Mouse (Mus musculus) liver, embryonic 11.5 days (tissue): ENCODE measurements at regions not wholly inside any gene's neighbourhood (a gene's known extent, or its start where the extent isn't known, plus 50 kb on each side); places are given as distances from the start of the nearest gene placed in this dataset.
A peak's percentile ranks its signal among the peaks of the same experiment; 100 is the strongest.
"Not testable (repeated sequence)": the region's sequence is repeated elsewhere in the genome, so short reads cannot be mapped to it uniquely, and the experiment has no call there.

Source experiments
- ATAC-seq: fragments of 200-750 bp; cut with Nextera tagmentation; replicated peaks from 2 replicates; pipeline ENCODE4 v1.8.0; 2017; ENCODE audit warnings: moderate number of reproducible peaks, mild to moderate bottlenecking, moderate TSS enrichment, moderate library complexity; ENCODE audit not compliant: low FRiP score
- DNase-seq: peaks from one replicate; pipeline ENCODE4 v3.0.0-alpha.2; 2017; ENCODE audit warnings: low spot score
- H3K27ac ChIP-seq: fragments of 300-500 bp; sonication (generic); 2 replicates; pipeline ENCODE4 v1.5.1; 2014; ENCODE audit warnings: mild to moderate bottlenecking, low read depth, low read length, control low read depth
- H3K27me3 ChIP-seq: fragments of 300-500 bp; sonication (generic); replicated peaks from 2 replicates; pipeline ENCODE4 v1.6.1; 2014; ENCODE audit warnings: low read length, mixed read lengths; ENCODE audit not compliant: control insufficient read depth, insufficient read depth
- H3K36me3 ChIP-seq: fragments of 300-500 bp; sonication (generic); 2 replicates; pipeline ENCODE4 v1.6.1; 2014; ENCODE audit warnings: mild to moderate bottlenecking, low read length, moderate library complexity, mixed read lengths; ENCODE audit not compliant: control insufficient read depth, insufficient read depth
- H3K4me1 ChIP-seq: fragments of 300-500 bp; sonication (generic); replicated peaks from 2 replicates; pipeline ENCODE4 v1.6.1; 2014; ENCODE audit warnings: low read length, mixed read lengths; ENCODE audit not compliant: control insufficient read depth, insufficient read depth
- H3K4me2 ChIP-seq: fragments of 300-500 bp; sonication (generic); 2 replicates; pipeline ENCODE4 v1.6.1; 2014; ENCODE audit warnings: mild to moderate bottlenecking, control low read depth, moderate library complexity
- H3K4me3 ChIP-seq: fragments of 300-500 bp; sonication (generic); 2 replicates; pipeline ENCODE4 v1.5.1; 2014; ENCODE audit warnings: low read depth, low read length, control low read depth
- H3K9ac ChIP-seq: fragments of 300-500 bp; sonication (generic); 2 replicates; pipeline ENCODE4 v1.6.1; 2014; ENCODE audit warnings: low read depth, low read length, control low read depth
- H3K9me3 ChIP-seq: fragments of 300-500 bp; sonication (generic); 2 replicates; pipeline ENCODE4 v1.6.1; 2016; ENCODE audit warnings: low read length, inconsistent platforms, mixed read lengths; ENCODE audit not compliant: control insufficient read depth
- WGBS: fragments of 180-500 bp; shearing (Covaris S2); extraction: QIAGEN DNeasy Blood & Tissue Kit; methylation state at CpG from one replicate; pipeline ENCODE4 v1.1.7; 2014; 5-methylcytosine and 5-hydroxymethylcytosine counted together

GRCm38 (mm10) chr3:128380579-128380978 is 484.5 kb upstream of the Fam241a start:
- ATAC-seq = no peak
- H3K4me2 ChIP-seq = no peak overlapping the region
- H3K4me1 ChIP-seq = no peaks in the 10 kb centered on the region
- no peak overlapping the region for H3K4me3 ChIP-seq
- H3K36me3 ChIP-seq = no peaks in the 10 kb centered on the region
- H3K27me3 ChIP-seq = no peaks in the 10 kb centered on the region
- H3K9me3 ChIP-seq = no peaks in the 10 kb centered on the region
- 87% methylated on average over 4 of the region's 4 CpGs for WGBS
- no peak overlapping the region for H3K27ac ChIP-seq
- H3K9ac ChIP-seq = no peak overlapping the region
- no peak for DNase-seq

- H3K27me3 ChIP-seq = no peaks in the 10 kb centered on the region
- H3K4me1 ChIP-seq = no peaks in the 10 kb centered on the region
- WGBS = 59% methylated on average over 5 of the region's 5 CpGs
- H3K9ac ChIP-seq = no peak overlapping the region
- H3K27ac ChIP-seq = no peak overlapping the region
- H3K4me3 ChIP-seq = no peak overlapping the region
- ATAC-seq = no peak
- H3K9me3 ChIP-seq = no peaks in the 10 kb centered on the region
- no peak for DNase-seq
- no peak overlapping the region for H3K4me2 ChIP-seq
- no peaks in the 10 kb centered on the region for H3K36me3 ChIP-seq
These were observed 473.5 kb upstream of the Fam241a start for GRCm38 (mm10) chr3:128369521-128370127.

GRCm38 (mm10) chr3:128362310-128362709 is 466.2 kb upstream of the Fam241a start:
- Histone ChIP-seq H3K4me1 (no peaks in the 10 kb centered on the region), H3K27me3 (no peaks in the 10 kb centered on the region), H3K27ac (no peak overlapping the region), H3K4me2 (no peak overlapping the region), H3K4me3 (no peak overlapping the region), H3K9me3 (no peaks in the 10 kb centered on the region), H3K9ac (no peak overlapping the region), H3K36me3 (no peaks in the 10 kb centered on the region)
- DNase-seq = no peak
- 78% methylated on average over 2 of the region's 2 CpGs for WGBS
- ATAC-seq = no peak

GRCm38 (mm10) chr3:128349123-128349522 is 453.0 kb upstream of the Fam241a start:
- not testable (repeated sequence) for H3K4me3 ChIP-seq, H3K9ac ChIP-seq, DNase-seq, H3K36me3 ChIP-seq, H3K27me3 ChIP-seq, H3K9me3 ChIP-seq, H3K4me1 ChIP-seq, H3K4me2 ChIP-seq, H3K27ac ChIP-seq, ATAC-seq
- WGBS = 16% methylated on average over 2 of the region's 2 CpGs

GRCm38 (mm10) chr3:128347782-128348574 is 451.9 kb upstream of the Fam241a start:
- H3K9me3 ChIP-seq = no peaks in the 10 kb centered on the region
- no peak overlapping the region for H3K4me3 ChIP-seq
- no peak overlapping the region for H3K4me2 ChIP-seq
- ATAC-seq (no peak), DNase-seq (no peak)
- no peaks in the 10 kb centered on the region for H3K4me1 ChIP-seq
- no peaks in the 10 kb centered on the region for H3K36me3 ChIP-seq
- no peaks in the 10 kb centered on the region for H3K27me3 ChIP-seq
- WGBS = 63% methylated on average over 8 of the region's 8 CpGs
- H3K27ac ChIP-seq = no peak overlapping the region
- H3K9ac ChIP-seq = no peak overlapping the region

GRCm38 (mm10) chr3:128337508-128337907 is 441.4 kb upstream of the Fam241a start:
- no peaks in the 10 kb centered on the region for H3K36me3 ChIP-seq
- no peaks in the 10 kb centered on the region for H3K27me3 ChIP-seq
- 50% methylated on average over 2 of the region's 2 CpGs for WGBS
- no peak overlapping the region for H3K9ac ChIP-seq
- DNase-seq (no peak), ATAC-seq (no peak; the same call in 1 of the 2 replicates)
- H3K4me1 ChIP-seq = no peaks in the 10 kb centered on the region
- H3K4me3 ChIP-seq = no peak overlapping the region
- H3K9me3 ChIP-seq = no peaks in the 10 kb centered on the region
- no peak overlapping the region for H3K27ac ChIP-seq
- no peak overlapping the region for H3K4me2 ChIP-seq

GRCm38 (mm10) chr3:128337031-128337430 is 440.9 kb upstream of the Fam241a start:
- Histone ChIP-seq H3K4me1 (no peaks in the 10 kb centered on the region), H3K4me2 (no peak overlapping the region), H3K9ac (no peak overlapping the region), H3K27ac (no peak overlapping the region), H3K4me3 (no peak overlapping the region), H3K27me3 (no peaks in the 10 kb centered on the region), H3K9me3 (no peaks in the 10 kb centered on the region), H3K36me3 (no peaks in the 10 kb centered on the region)
- ATAC-seq (peak; percentile 49; the same call in 1 of the 2 replicates), DNase-seq (peak; percentile 36)
- 30% methylated on average over 5 of the region's 5 CpGs for WGBS

GRCm38 (mm10) chr3:128327677-128328076 is 431.6 kb upstream of the Fam241a start:
- Histone ChIP-seq H3K36me3 (no peaks in the 10 kb centered on the region), H3K4me2 (no peak overlapping the region), H3K27ac (no peak overlapping the region), H3K9ac (no peak overlapping the region), H3K27me3 (no peaks in the 10 kb centered on the region), H3K9me3 (no peaks in the 10 kb centered on the region), H3K4me3 (no peak overlapping the region), H3K4me1 (no peaks in the 10 kb centered on the region)
- 71% methylated on average over 5 of the region's 5 CpGs for WGBS
- DNase-seq = no peak
- ATAC-seq = no peak

GRCm38 (mm10) chr3:128301312-128301711 is 405.2 kb upstream of the Fam241a start:
- 89% methylated on average over 4 of the region's 4 CpGs for WGBS
- no peak overlapping the region for H3K27ac ChIP-seq
- no peaks in the 10 kb centered on the region for H3K4me1 ChIP-seq
- no peaks in the 10 kb centered on the region for H3K27me3 ChIP-seq
- H3K9me3 ChIP-seq = no peaks in the 10 kb centered on the region
- H3K36me3 ChIP-seq = no peaks in the 10 kb centered on the region
- no peak overlapping the region for H3K4me3 ChIP-seq
- DNase-seq (no peak), ATAC-seq (no peak)
- H3K4me2 ChIP-seq = no peak overlapping the region
- H3K9ac ChIP-seq = no peak overlapping the region
